Mouse (Mus musculus): ENCODE results near the gene Espnl. TPM values are rescaled to one million over a fixed set of nuclear protein-coding genes. Genes with fewer than 3 reads are reported as not detected.

Gene Espnl
- polyA plus RNA-seq, 1 experiment: 0.06 TPM

- Histone ChIP-seq H3K27me3 (ENCODE audit: control insufficient read depth, insufficient read depth, low read length) (no peaks in the 10 kb centered on the region), H3K27ac (ENCODE audit: insufficient read depth, low read length) (no peak overlapping the region), H3K36me3 (ENCODE audit: control insufficient read depth, insufficient read depth, low read length) (peaks cover 6% of the 10 kb centered on the region), H3K4me3 (ENCODE audit: extremely low read depth, insufficient read depth, insufficient read length) (no peak overlapping the region), H3K4me1 (ENCODE audit: control insufficient read depth, insufficient read depth, insufficient read length) (no peaks in the 10 kb centered on the region)
- DNase-seq (ENCODE audit: low read depth in 1 of 2, low spot score in 2 of 2): no peak
- no peak for TF ChIP-seq POLR2A (IDR thresholded peaks at IDR 0.05; ENCODE audit: low read depth, low read length)
- no peak for TF ChIP-seq CTCF (IDR thresholded peaks at IDR 0.05; ENCODE audit: extremely low read depth, insufficient read depth, insufficient read length, insufficient replicate concordance)
- 75% methylated on average over 5 of the region's 5 CpGs for WGBS
Observed at GRCm38 (mm10) chr1:91299707-91300426, 22.0 kb upstream of the Espnl start.

- Histone ChIP-seq H3K4me3 (ENCODE audit: extremely low read depth, insufficient read depth, insufficient read length) (no peak overlapping the region), H3K36me3 (ENCODE audit: control insufficient read depth, insufficient read depth, low read length) (peaks cover 14% of the 10 kb centered on the region), H3K4me1 (ENCODE audit: control insufficient read depth, insufficient read depth, insufficient read length) (no peaks in the 10 kb centered on the region), H3K27me3 (ENCODE audit: control insufficient read depth, insufficient read depth, low read length) (no peaks in the 10 kb centered on the region), H3K27ac (ENCODE audit: insufficient read depth, low read length) (no peak overlapping the region)
- no peak for TF ChIP-seq POLR2A (IDR thresholded peaks at IDR 0.05; ENCODE audit: low read depth, low read length)
- no peak for TF ChIP-seq CTCF (IDR thresholded peaks at IDR 0.05; ENCODE audit: extremely low read depth, insufficient read depth, insufficient read length, insufficient replicate concordance)
- no peak for DNase-seq (ENCODE audit: low read depth in 1 of 2, low spot score in 2 of 2)
- 80% methylated on average over 3 of the region's 3 CpGs for WGBS
Observed at GRCm38 (mm10) chr1:91301206-91301920, 20.5 kb upstream of the Espnl start.

GRCm38 (mm10) chr1:91302021-91302420 lies 19.9 kb upstream of the Espnl start:
- no peaks in the 10 kb centered on the region for H3K27me3 ChIP-seq (ENCODE audit: control insufficient read depth, insufficient read depth, low read length)
- peaks cover 15% of the 10 kb centered on the region for H3K36me3 ChIP-seq (ENCODE audit: control insufficient read depth, insufficient read depth, low read length)
- TF ChIP-seq POLR2A (IDR thresholded peaks at IDR 0.05; ENCODE audit: low read depth, low read length) (no peak), CTCF (IDR thresholded peaks at IDR 0.05; ENCODE audit: extremely low read depth, insufficient read depth, insufficient read length, insufficient replicate concordance) (no peak)
- no peak for DNase-seq (ENCODE audit: low read depth in 1 of 2, low spot score in 2 of 2)
- H3K4me1 ChIP-seq (ENCODE audit: control insufficient read depth, insufficient read depth, insufficient read length): no peaks in the 10 kb centered on the region
- 89% methylated on average over 3 of the region's 3 CpGs for WGBS
- no peak overlapping the region for H3K27ac ChIP-seq (ENCODE audit: insufficient read depth, low read length)
- no peak overlapping the region for H3K4me3 ChIP-seq (ENCODE audit: extremely low read depth, insufficient read depth, insufficient read length)

- no peak overlapping the region for H3K4me3 ChIP-seq (ENCODE audit: extremely low read depth, insufficient read depth, insufficient read length)
- 95% methylated on average over 4 of the region's 4 CpGs for WGBS
- DNase-seq (ENCODE audit: low read depth in 1 of 2, low spot score in 2 of 2): no peak
- no peak for TF ChIP-seq CTCF (IDR thresholded peaks at IDR 0.05; ENCODE audit: extremely low read depth, insufficient read depth, insufficient read length, insufficient replicate concordance)
- no peak overlapping the region for H3K27ac ChIP-seq (ENCODE audit: insufficient read depth, low read length)
- H3K36me3 ChIP-seq (ENCODE audit: control insufficient read depth, insufficient read depth, low read length): peaks cover 33% of the 10 kb centered on the region
- H3K27me3 ChIP-seq (ENCODE audit: control insufficient read depth, insufficient read depth, low read length): no peaks in the 10 kb centered on the region
- no peaks in the 10 kb centered on the region for H3K4me1 ChIP-seq (ENCODE audit: control insufficient read depth, insufficient read depth, insufficient read length)
Observed at GRCm38 (mm10) chr1:91304621-91305020, 17.3 kb upstream of the Espnl start.

- TF ChIP-seq POLR2A (IDR thresholded peaks at IDR 0.05; ENCODE audit: low read depth, low read length) (no peak), CTCF (IDR thresholded peaks at IDR 0.05; ENCODE audit: extremely low read depth, insufficient read depth, insufficient read length, insufficient replicate concordance) (no peak)
- WGBS: 97% methylated on average over 13 of the region's 13 CpGs
- DNase-seq (ENCODE audit: low read depth in 1 of 2, low spot score in 2 of 2): no peak
- peaks cover 43% of the 10 kb centered on the region for H3K36me3 ChIP-seq (ENCODE audit: control insufficient read depth, insufficient read depth, low read length)
- H3K27me3 ChIP-seq (ENCODE audit: control insufficient read depth, insufficient read depth, low read length): no peaks in the 10 kb centered on the region
- H3K4me3 ChIP-seq (ENCODE audit: extremely low read depth, insufficient read depth, insufficient read length): no peak overlapping the region
- no peaks in the 10 kb centered on the region for H3K4me1 ChIP-seq (ENCODE audit: control insufficient read depth, insufficient read depth, insufficient read length)
- no peak overlapping the region for H3K27ac ChIP-seq (ENCODE audit: insufficient read depth, low read length)
Observed at GRCm38 (mm10) chr1:91309366-91310085, 12.3 kb upstream of the Espnl start.

- peaks cover 31% of the 10 kb centered on the region for H3K36me3 ChIP-seq (ENCODE audit: control insufficient read depth, insufficient read depth, low read length)
- no peaks in the 10 kb centered on the region for H3K27me3 ChIP-seq (ENCODE audit: control insufficient read depth, insufficient read depth, low read length)
- WGBS: 96% methylated on average over 4 of the region's 4 CpGs
- no peaks in the 10 kb centered on the region for H3K4me1 ChIP-seq (ENCODE audit: control insufficient read depth, insufficient read depth, insufficient read length)
- H3K27ac ChIP-seq (ENCODE audit: insufficient read depth, low read length): no peak overlapping the region
- no peak for TF ChIP-seq CTCF (IDR thresholded peaks at IDR 0.05; ENCODE audit: extremely low read depth, insufficient read depth, insufficient read length, insufficient replicate concordance)
- no peak for TF ChIP-seq POLR2A (IDR thresholded peaks at IDR 0.05; ENCODE audit: low read depth, low read length)
- DNase-seq (ENCODE audit: low read depth in 1 of 2, low spot score in 2 of 2): no peak
- H3K4me3 ChIP-seq (ENCODE audit: extremely low read depth, insufficient read depth, insufficient read length): no peak overlapping the region
Observed at GRCm38 (mm10) chr1:91312273-91312672, 9.6 kb upstream of the Espnl start.
